Mouse (Mus musculus): ENCODE data around the gene Chrnb4.

The Chrnb4 gene

GRCm38 (mm10) chr9:55023326-55023725 lies 25.3 kb downstream of the Chrnb4 start:
- in situ Hi-C loops (cut with MboI) = no loop called here

GRCm38 (mm10) chr9:55016926-55017325 lies 31.7 kb downstream of the Chrnb4 start:
- in situ Hi-C loops (cut with MboI) = no loop called here

GRCm38 (mm10) chr9:55010588-55011350 lies 37.8 kb downstream of the Chrnb4 start:
- in situ Hi-C loops (cut with MboI) = no loop called here

- in situ Hi-C loops (cut with MboI) = no loop called here
Measured at GRCm38 (mm10) chr9:55009692-55010091, 38.9 kb downstream of the Chrnb4 start.

- in situ Hi-C loops (cut with MboI) = no loop called here
Measured at GRCm38 (mm10) chr9:55003609-55004008, 45.0 kb downstream of the Chrnb4 start.

- in situ Hi-C loops (cut with MboI) = no loop called here
Measured at GRCm38 (mm10) chr9:54995645-54996044, 52.9 kb downstream of the Chrnb4 start.

- in situ Hi-C loops (cut with MboI) = no loop called here
Measured at GRCm38 (mm10) chr9:54994381-54994780, 54.2 kb downstream of the Chrnb4 start.

- in situ Hi-C loops (cut with MboI) = no loop called here
Measured at GRCm38 (mm10) chr9:54990362-54990761, 58.2 kb downstream of the Chrnb4 start.

GRCm38 (mm10) chr9:54982401-54982800 lies 66.2 kb downstream of the Chrnb4 start:
- in situ Hi-C loops (cut with MboI) = no loop called here

GRCm38 (mm10) chr9:54981291-54982191 lies 67.0 kb downstream of the Chrnb4 start:
- in situ Hi-C loops (cut with MboI) = no loop called here

- in situ Hi-C loops (cut with MboI) = no loop called here
Measured at GRCm38 (mm10) chr9:54980674-54981073, 67.9 kb downstream of the Chrnb4 start, which contains the start of gene Chrna5. TSS of gene Chrna5 (plus strand) at chr9:54980880.
